Comparison of ENCODE assay signal across 1 mouse cellular context in genomic region chr1:151079614-151080360, GRCm38 (mm10).
TF ChIP-seq lines count a peak whose summit lies in the region.

No protein-coding gene starts in this region.

TF ChIP-seq in MEL, 35 proteins besides CTCF, POLR2A, EP300 and RAD21 (continued from another document):
- TF ChIP-seq MYC (IDR thresholded peaks at IDR 0.05; ENCODE audit: low read depth, low read length), result peak; percentile 15; the same call in 1 of the 2 replicates
- TF ChIP-seq JUND (IDR thresholded peaks at IDR 0.05; ENCODE audit: low read depth, low read length), result 0 out of 2 replicates have a peak, but pooled peaks have one; percentile 39
- no peak for TF ChIP-seq USF1 (IDR thresholded peaks at IDR 0.05; ENCODE audit: low read depth, low read length)
- TF ChIP-seq ELF1 (IDR thresholded peaks at IDR 0.05; ENCODE audit: low read depth, low read length), result 0 out of 2 replicates have a peak, but pooled peaks have one; percentile 23
- TF ChIP-seq NRF1 (IDR thresholded peaks at IDR 0.05; ENCODE audit: insufficient read depth, low read depth, low read length, poor library complexity, severe bottlenecking), result no peak
- TF ChIP-seq KAT2A (conservative IDR thresholded peaks at IDR 0.05; ENCODE audit: low read depth, low read length), result no peak
- TF ChIP-seq POLR2AphosphoS5 (IDR thresholded peaks at IDR 0.05; ENCODE audit: borderline replicate concordance, low read depth, low read length), result no peak
- no peak for TF ChIP-seq CHD2 (IDR thresholded peaks at IDR 0.05; ENCODE audit: low read length)
- TF ChIP-seq POLR2AphosphoS2 (IDR thresholded peaks at IDR 0.05; ENCODE audit: low read length), result no peak; the same call in 1 of the 2 replicates
- no peak for TF ChIP-seq NELFE (IDR thresholded peaks at IDR 0.05; ENCODE audit: low read depth, low read length)
